Mouse (Mus musculus) bone marrow macrophage, adult 2 months (primary cell): ENCODE results near the gene Hsd11b2. TPM values are rescaled to one million over a fixed set of nuclear protein-coding genes. Genes with fewer than 3 reads are reported as not detected.
A peak's percentile ranks its signal among the peaks of the same experiment; 100 is the strongest.

Experiments used
- H3K27ac ChIP-seq: 2 replicates; pipeline ENCODE4 v1.5.1; 2012; ENCODE audit warnings: low read depth, low read length; ENCODE audit not compliant: insufficient read depth
- H3K4me1 ChIP-seq: 2 replicates; pipeline ENCODE4 v1.6.1; 2012; ENCODE audit warnings: low read length; ENCODE audit not compliant: control insufficient read depth, insufficient read depth
- H3K4me3 ChIP-seq: 2 replicates; pipeline ENCODE4 v1.5.1; 2012; ENCODE audit warnings: mild to moderate bottlenecking, low read length, moderate library complexity; ENCODE audit not compliant: insufficient read depth
- CTCF ChIP-seq: IDR thresholded peaks from 2 replicates; pipeline ENCODE4 v1.5.1; 2012; ENCODE audit warnings: low read depth, mild to moderate bottlenecking, low read length, moderate library complexity
- POLR2A ChIP-seq: IDR thresholded peaks from 2 replicates; pipeline ENCODE4 v1.6.1; 2012; ENCODE audit warnings: mild to moderate bottlenecking, low read depth, low read length, borderline replicate concordance
- polyA plus RNA-seq: library from polyadenylated mRNA; stranded (reverse); fragments of >200 nt; gene quantifications from 2 replicates; pipeline ENCODE4 v1.2.4, GENCODE M21; 2012; ENCODE audit not compliant: missing spikeins, insufficient read depth, insufficient read length

Hsd11b2 gene
- polyA plus RNA-seq, 1 experiment: not detected

DNA sequence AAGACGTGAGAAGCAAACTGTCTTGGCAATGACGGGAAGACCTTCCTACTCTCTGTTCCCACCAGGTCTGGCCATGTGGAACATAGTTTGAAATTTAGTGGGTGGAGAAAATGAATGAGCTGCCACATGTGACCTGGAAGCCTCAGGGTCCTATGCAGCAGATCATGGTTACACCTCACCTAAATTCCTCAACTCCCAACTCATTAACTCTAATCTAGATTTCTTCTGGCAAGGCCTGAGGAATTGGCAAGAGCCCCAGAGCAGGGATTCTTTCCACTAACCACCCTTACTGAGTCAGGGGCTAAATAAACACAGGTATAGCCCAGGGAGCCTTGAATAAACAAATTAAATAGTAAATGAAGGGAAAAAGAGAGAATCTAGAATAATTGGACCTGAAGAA is 33.5 kb downstream of the Hsd11b2 start:
- TF ChIP-seq CTCF (no peak), POLR2A (no peak)

GRCm38 (mm10) chr8:105552824-105553223 is 34.3 kb downstream of the Hsd11b2 start:
- Histone ChIP-seq H3K27ac (peak overlapping the region; percentile 10; the same call in 1 of the 2 replicates), H3K4me3 (no peak overlapping the region), H3K4me1 (peaks cover 36% of the 10 kb centered on the region)
- no peak for TF ChIP-seq CTCF
- no peak for TF ChIP-seq POLR2A

More for the DNA sequence above, 33.5 kb downstream of the Hsd11b2 start:
- no peak overlapping the region for H3K27ac ChIP-seq
- no peak overlapping the region for H3K4me3 ChIP-seq
- H3K4me1 ChIP-seq: peaks cover 42% of the 10 kb centered on the region

DNA sequence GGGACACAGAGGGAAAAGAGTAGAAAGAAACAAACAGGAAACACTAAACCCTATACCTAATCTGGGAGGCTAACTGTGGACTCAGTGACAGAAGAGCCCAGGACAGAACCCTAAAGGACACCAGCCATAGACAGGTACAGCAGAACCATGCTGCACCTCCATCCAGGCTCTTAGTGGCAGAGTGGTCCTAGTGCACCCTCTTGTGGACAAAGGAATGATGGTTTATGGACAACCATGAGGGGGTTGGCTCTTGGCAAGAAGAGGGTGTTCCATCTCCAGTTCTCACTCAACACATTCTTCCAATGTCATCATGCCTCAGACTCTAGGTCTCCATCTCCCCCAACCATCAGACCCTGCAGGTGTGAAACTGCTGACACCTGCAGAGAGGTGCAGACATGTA is 35.5 kb downstream of the Hsd11b2 start:
- Histone ChIP-seq H3K4me3 (no peak overlapping the region), H3K27ac (no peak overlapping the region), H3K4me1 (peaks cover 36% of the 10 kb centered on the region)
- TF ChIP-seq CTCF: peak; percentile 58
- no peak for TF ChIP-seq POLR2A

DNA sequence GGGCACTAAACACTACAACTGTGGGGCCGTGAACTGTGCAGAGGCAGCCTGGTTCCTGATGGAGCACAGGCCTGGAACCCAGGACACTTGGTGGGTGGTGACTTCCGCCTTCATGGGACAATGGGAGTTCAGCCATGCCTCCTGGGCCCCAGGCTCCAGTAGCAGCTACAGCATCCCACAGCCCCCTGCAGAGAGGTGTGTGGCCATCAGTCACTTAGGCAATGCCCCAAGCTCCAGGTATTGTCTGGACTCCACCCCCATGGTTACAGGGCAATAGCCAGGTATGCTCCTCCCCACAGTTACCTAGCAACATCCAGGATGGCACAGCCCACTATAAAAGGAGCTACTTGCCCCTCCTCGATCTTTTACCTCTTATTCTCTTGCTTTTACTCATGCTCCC is 36.7 kb downstream of the Hsd11b2 start:
- H3K27ac ChIP-seq: no peak overlapping the region
- H3K4me3 ChIP-seq: no peak overlapping the region
- no peak for TF ChIP-seq POLR2A
- TF ChIP-seq CTCF: no peak
- peaks cover 29% of the 10 kb centered on the region for H3K4me1 ChIP-seq

- peaks cover 26% of the 10 kb centered on the region for H3K4me1 ChIP-seq
- TF ChIP-seq CTCF: no peak
- TF ChIP-seq POLR2A: no peak
- H3K4me3 ChIP-seq: no peak overlapping the region
- H3K27ac ChIP-seq: no peak overlapping the region
Measured at GRCm38 (mm10) chr8:105562863-105563262, 44.3 kb downstream of the Hsd11b2 start.

DNA sequence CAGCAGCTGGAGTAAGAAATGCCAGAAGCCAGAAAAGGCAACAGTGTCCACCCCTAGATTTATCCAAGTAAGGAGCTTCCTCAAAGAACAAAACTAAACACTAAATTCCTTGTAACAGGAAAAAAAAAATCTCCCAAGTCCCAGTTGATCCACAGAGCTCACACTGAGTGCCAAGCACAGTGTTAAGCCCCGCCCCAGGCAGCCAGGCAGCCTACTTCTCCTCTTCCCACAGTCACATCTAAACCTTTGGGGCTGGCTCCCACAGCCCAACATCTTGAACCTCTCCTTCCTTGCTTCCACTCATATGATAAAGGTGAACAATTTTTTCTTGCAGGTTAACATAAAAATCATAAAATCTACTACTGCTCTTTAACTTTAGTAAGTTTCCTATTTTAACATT is 45.3 kb downstream of the Hsd11b2 start:
- TF ChIP-seq CTCF: no peak
- no peak for TF ChIP-seq POLR2A
- Histone ChIP-seq H3K4me1 (peaks cover 26% of the 10 kb centered on the region), H3K27ac (no peak overlapping the region), H3K4me3 (no peak overlapping the region)

- Histone ChIP-seq H3K4me1 (peaks cover 26% of the 10 kb centered on the region), H3K4me3 (peak overlapping the region; percentile 80), H3K27ac (peak overlapping the region; percentile 87)
- 0 out of 2 replicates have a peak, but pooled peaks have one; percentile 7 for TF ChIP-seq CTCF
Measured at GRCm38 (mm10) chr8:105564573-105565229, 46.1 kb downstream of the Hsd11b2 start.

- peak overlapping the region; percentile 87 for H3K27ac ChIP-seq
- TF ChIP-seq POLR2A (no peak), CTCF (no peak)
- peak overlapping the region; percentile 80 for H3K4me3 ChIP-seq
- H3K4me1 ChIP-seq: peaks cover 24% of the 10 kb centered on the region
Measured at GRCm38 (mm10) chr8:105565401-105565881, 46.9 kb downstream of the Hsd11b2 start.

GRCm38 (mm10) chr8:105565952-105566702 is 47.6 kb downstream of the Hsd11b2 start, which contains the start of gene Atp6v0d1:
Atp6v0d1 (minus strand) TSS chr8:105566047.
- Histone ChIP-seq H3K4me3 (peak within 1 kb of the TSS; percentile 80), H3K4me1 (peaks cover 24% of the 10 kb centered on the region), H3K27ac (peak within 1 kb of the TSS; percentile 87)
- TF ChIP-seq CTCF (no peak; the same call in 1 of the 2 replicates), POLR2A (0 out of 2 replicates have a peak, but pooled peaks have one; percentile 18)
